Mouse (Mus musculus) brain, embryonic 14.5 days (tissue): ENCODE measurements at regions not wholly inside any gene's neighbourhood (a gene's known extent, or its start where the extent isn't known, plus 50 kb on each side); places are given as distances from the start of the nearest gene placed in this dataset.

Experiments
- DNase-seq: peaks from one replicate; pipeline ENCODE4 v3.0.0-alpha.2; 2011; ENCODE audit warnings: low read depth
- CTCF ChIP-seq: fragments of 200-500 bp; IDR thresholded peaks from 2 replicates; pipeline ENCODE4 v1.5.1; 2012; ENCODE audit warnings: inconsistent platforms, mild to moderate bottlenecking, moderate library complexity, borderline replicate concordance; ENCODE audit not compliant: insufficient read depth, insufficient read length; ENCODE audit errors: extremely low read depth
- POLR2A ChIP-seq: fragments of 200-500 bp; IDR thresholded peaks from 2 replicates; pipeline ENCODE4 v1.6.1; 2012; ENCODE audit warnings: mild to moderate bottlenecking, inconsistent platforms, borderline replicate concordance; ENCODE audit not compliant: poor library complexity, insufficient read depth, insufficient read length, severe bottlenecking; ENCODE audit errors: extremely low read depth

GRCm38 (mm10) chr4:31370062-31370461 is 593.8 kb upstream of the Map3k7 start:
- TF ChIP-seq POLR2A, result no peak
- no peak for TF ChIP-seq CTCF
- DNase-seq, result peak; percentile 73

- peak; percentile 85 for DNase-seq
- TF ChIP-seq CTCF (no peak), POLR2A (no peak)
These were observed 582.6 kb upstream of the Map3k7 start for GRCm38 (mm10) chr4:31381069-31381969.

- no peak for TF ChIP-seq POLR2A
- no peak for TF ChIP-seq CTCF
- no peak for DNase-seq
These were observed 570.8 kb upstream of the Map3k7 start for GRCm38 (mm10) chr4:31392932-31393632.

- TF ChIP-seq CTCF, result no peak
- no peak for TF ChIP-seq POLR2A
- no peak for DNase-seq
These were observed 568.4 kb upstream of the Map3k7 start for GRCm38 (mm10) chr4:31395538-31395937.

DNA sequence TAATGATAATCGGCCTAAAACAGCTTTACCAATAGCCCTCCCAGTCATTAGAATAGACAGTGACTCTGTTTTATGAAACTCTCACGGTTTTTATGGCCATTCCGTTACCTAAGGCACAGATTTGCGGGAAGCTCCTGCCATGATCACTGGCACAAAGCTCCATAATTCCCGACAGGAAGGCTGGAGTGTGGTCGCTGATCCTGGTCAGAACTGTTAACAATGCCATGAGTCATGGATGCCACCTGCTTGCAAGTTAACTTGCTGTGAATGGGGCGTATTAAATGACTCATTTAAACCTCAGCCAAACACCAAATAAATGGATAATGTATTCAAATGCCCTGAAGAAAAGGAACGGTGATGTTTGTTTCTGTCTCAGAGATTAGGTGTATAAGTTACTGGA is 559.9 kb upstream of the Map3k7 start:
- no peak for TF ChIP-seq POLR2A
- DNase-seq, result peak; percentile 52

DNA sequence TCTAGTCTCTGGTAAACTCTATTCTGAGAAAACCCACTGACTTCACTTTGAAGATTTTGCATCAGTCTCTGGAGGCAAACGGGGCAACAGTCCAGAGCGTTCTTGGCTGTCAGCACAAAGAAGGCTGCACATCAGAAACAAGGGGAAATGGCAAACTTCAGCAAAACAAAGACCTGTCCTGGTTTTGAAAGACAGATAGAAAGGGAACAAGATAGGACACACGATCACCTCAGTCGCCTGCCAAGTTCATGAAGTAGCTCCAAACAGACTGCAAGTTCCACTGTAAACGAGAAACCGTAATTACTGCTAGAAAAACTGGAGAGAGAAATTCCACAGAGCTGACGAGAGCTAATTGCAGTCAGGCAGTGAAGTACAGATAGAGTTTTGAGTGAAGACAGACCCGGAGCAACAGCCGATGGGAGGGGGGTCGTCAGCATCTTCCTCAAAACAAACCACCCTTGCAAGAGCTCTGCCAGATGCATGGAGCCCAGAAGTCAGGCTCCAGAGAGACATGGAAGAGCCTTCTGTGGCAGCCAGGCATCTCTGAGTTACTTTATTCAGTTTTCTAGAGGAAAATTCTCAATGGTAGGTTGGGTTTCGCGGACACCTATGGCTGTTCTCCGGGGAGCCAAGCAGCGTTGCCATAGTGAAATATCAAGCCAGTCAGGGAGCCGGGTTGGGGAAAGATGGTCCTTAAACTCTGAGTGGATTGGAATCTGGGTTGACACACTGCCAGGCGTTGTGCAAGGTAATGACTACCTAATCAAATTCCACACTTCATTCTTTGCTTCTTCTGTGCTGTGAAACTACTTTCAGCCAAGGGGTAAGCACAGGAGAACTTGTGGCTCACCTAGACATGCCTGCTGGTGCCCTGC is 558.8 kb upstream of the Map3k7 start:
- DNase-seq, result peak; percentile 87
- TF ChIP-seq CTCF, result no peak
- no peak for TF ChIP-seq POLR2A

GRCm38 (mm10) chr4:31410157-31410556 is 553.7 kb upstream of the Map3k7 start:
- no peak for TF ChIP-seq CTCF
- TF ChIP-seq POLR2A, result no peak
- peak; percentile 64 for DNase-seq

GRCm38 (mm10) chr4:31411770-31412525 is 551.9 kb upstream of the Map3k7 start:
- TF ChIP-seq POLR2A (no peak), CTCF (no peak)
- no peak for DNase-seq

- TF ChIP-seq POLR2A (no peak), CTCF (no peak)
- DNase-seq, result no peak
These were observed 546.7 kb upstream of the Map3k7 start for GRCm38 (mm10) chr4:31417161-31417560.

- peak; percentile 92 for DNase-seq
- TF ChIP-seq CTCF, result peak; percentile 74
- no peak for TF ChIP-seq POLR2A
These were observed 544.7 kb upstream of the Map3k7 start for GRCm38 (mm10) chr4:31419240-31419639.
